Mouse (Mus musculus) ZHBTc4 (cell line): ENCODE data around the gene Tcf7l2.

Experiments
- DNase-seq: peaks from one replicate; pipeline ENCODE4 v3.0.0-alpha.2; 2011; ENCODE audit warnings: low read depth, low spot score

The Tcf7l2 gene

GRCm38 (mm10) chr19:55793029-55793428 is 51.4 kb downstream of the Tcf7l2 start:
- DNase-seq: no peak

GRCm38 (mm10) chr19:55794194-55794945 is 52.8 kb downstream of the Tcf7l2 start:
- peak; percentile 67 for DNase-seq

- no peak for DNase-seq
These were observed 53.3 kb downstream of the Tcf7l2 start for GRCm38 (mm10) chr19:55794946-55795340.

- DNase-seq: no peak
These were observed 53.7 kb downstream of the Tcf7l2 start for GRCm38 (mm10) chr19:55795349-55795748.

- no peak for DNase-seq
These were observed 56.2 kb downstream of the Tcf7l2 start for GRCm38 (mm10) chr19:55797834-55798233.

- no peak for DNase-seq
These were observed 57.8 kb downstream of the Tcf7l2 start for GRCm38 (mm10) chr19:55799411-55799810.

- no peak for DNase-seq
These were observed 58.4 kb downstream of the Tcf7l2 start for GRCm38 (mm10) chr19:55800059-55800458.

- DNase-seq: no peak
These were observed 61.5 kb downstream of the Tcf7l2 start for GRCm38 (mm10) chr19:55803121-55803520.

- no peak for DNase-seq
These were observed 62.2 kb downstream of the Tcf7l2 start for GRCm38 (mm10) chr19:55803797-55804196.

GRCm38 (mm10) chr19:55804795-55805194 is 63.2 kb downstream of the Tcf7l2 start:
- DNase-seq: no peak

GRCm38 (mm10) chr19:55806434-55807193 is 65.0 kb downstream of the Tcf7l2 start:
- no peak for DNase-seq

GRCm38 (mm10) chr19:55807194-55808053 is 65.8 kb downstream of the Tcf7l2 start:
- no peak for DNase-seq

GRCm38 (mm10) chr19:55808304-55808703 is 66.7 kb downstream of the Tcf7l2 start:
- no peak for DNase-seq

- no peak for DNase-seq
These were observed 67.9 kb downstream of the Tcf7l2 start for GRCm38 (mm10) chr19:55809539-55809938.

GRCm38 (mm10) chr19:55812236-55812635 is 70.6 kb downstream of the Tcf7l2 start:
- DNase-seq: no peak

GRCm38 (mm10) chr19:55815010-55815790 is 73.6 kb downstream of the Tcf7l2 start:
- no peak for DNase-seq

GRCm38 (mm10) chr19:55816974-55817373 is 75.4 kb downstream of the Tcf7l2 start:
- no peak for DNase-seq

- DNase-seq: no peak
These were observed 78.6 kb downstream of the Tcf7l2 start for GRCm38 (mm10) chr19:55820202-55820601.

GRCm38 (mm10) chr19:55825001-55825827 is 83.6 kb downstream of the Tcf7l2 start:
- DNase-seq: no peak

- DNase-seq: no peak
These were observed 84.4 kb downstream of the Tcf7l2 start for GRCm38 (mm10) chr19:55825951-55826507.
